Mouse (Mus musculus) myocyte (in vitro differentiated cells): ENCODE results near the gene Slc35e2.

ENCODE experiments used
- CEBPB ChIP-seq: IDR thresholded peaks from 2 replicates; pipeline ENCODE4 v1.6.1; 2011; ENCODE audit warnings: mild to moderate bottlenecking, moderate library complexity; ENCODE audit not compliant: poor library complexity, insufficient read depth, severe bottlenecking
- E2F4 ChIP-seq: IDR thresholded peaks from one replicate; pipeline ENCODE4 v1.6.1; 2011; ENCODE audit warnings: mild to moderate bottlenecking, control low read depth, moderate library complexity; ENCODE audit not compliant: insufficient read depth
- MAX ChIP-seq: IDR thresholded peaks from one replicate; pipeline ENCODE4 v1.6.1; 2011; ENCODE audit warnings: low read depth, mild to moderate bottlenecking, control low read depth
- MYOG ChIP-seq, 3 experiments: IDR thresholded peaks; one replicate each; pipeline ENCODE4 v1.6.1; 2011; ENCODE audit warnings: control low read depth in 2 of 3, low read depth in 2 of 3, mild to moderate bottlenecking in 2 of 3; ENCODE audit not compliant: insufficient read length in 2 of 3, control insufficient read depth in 1 of 3, insufficient read depth in 1 of 3
- POLR2A ChIP-seq: IDR thresholded peaks from one replicate; pipeline ENCODE4 v1.6.1; 2011; ENCODE audit warnings: low read depth, mild to moderate bottlenecking, control low read depth, moderate library complexity; ENCODE audit not compliant: insufficient read length
- SRF ChIP-seq: IDR thresholded peaks from one replicate; pipeline ENCODE4 v1.6.1; 2011; ENCODE audit warnings: low read depth; ENCODE audit not compliant: control insufficient read depth, insufficient read length
- TCF12 ChIP-seq: IDR thresholded peaks from one replicate; pipeline ENCODE4 v1.6.1; 2011; ENCODE audit warnings: mild to moderate bottlenecking, control low read depth; ENCODE audit not compliant: poor library complexity, insufficient read depth, severe bottlenecking
- TCF3 ChIP-seq: IDR thresholded peaks from one replicate; pipeline ENCODE4 v1.6.1; 2011; ENCODE audit warnings: low read depth, control low read depth; ENCODE audit not compliant: insufficient read length
- USF1 ChIP-seq: IDR thresholded peaks from one replicate; pipeline ENCODE4 v1.6.1; 2011; ENCODE audit warnings: low read depth, mild to moderate bottlenecking, control low read depth, moderate library complexity

DNA sequence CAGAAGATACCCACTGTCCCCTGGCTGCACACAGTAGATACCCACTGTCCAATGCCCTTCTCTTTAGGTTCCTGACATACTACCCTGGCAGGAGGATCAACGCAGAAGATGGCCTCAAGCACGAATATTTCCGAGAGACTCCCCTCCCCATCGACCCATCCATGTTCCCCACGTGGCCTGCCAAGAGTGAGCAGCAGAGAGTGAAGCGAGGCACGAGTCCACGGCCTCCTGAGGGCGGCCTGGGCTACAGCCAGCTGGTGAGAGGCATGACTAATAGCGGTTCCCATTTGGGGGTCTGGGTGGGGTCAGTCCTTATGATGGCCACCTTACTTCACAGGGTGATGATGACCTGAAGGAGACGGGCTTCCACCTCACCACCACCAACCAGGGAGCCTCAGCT, 48.1 kb downstream of the Slc35e2 start:
- TF ChIP-seq MYOG (IDR thresholded peaks at IDR 0.05; ENCODE audit: control insufficient read depth in 1 of 3, insufficient read depth in 1 of 3, insufficient read length in 2 of 3, low read depth in 2 of 3) (no peak), MAX (no peak), POLR2A (no peak), SRF (no peak), USF1 (no peak), TCF3 (no peak), E2F4 (no peak), TCF12 (no peak), CEBPB (no peak)
